Mouse (Mus musculus) G1E (cell line): ENCODE measurements at regions not wholly inside any gene's neighbourhood (a gene's known extent, or its start where the extent isn't known, plus 50 kb on each side); places are given as distances from the start of the nearest gene placed in this dataset.

ENCODE experiments used
- CTCF ChIP-seq: IDR thresholded peaks from 2 replicates; pipeline ENCODE4 v1.5.1; 2012; ENCODE audit warnings: low read depth, low read length, inconsistent platforms, mixed read lengths
- GATA1 ChIP-seq: IDR thresholded peaks from 2 replicates; pipeline ENCODE4 v1.6.1; 2012; ENCODE audit warnings: borderline replicate concordance, low read length, inconsistent platforms, mixed read lengths

GRCm38 (mm10) chrX:41254695-41255094 is 146.0 kb upstream of the Gria3 start:
- no peak for TF ChIP-seq CTCF
- TF ChIP-seq GATA1: no peak
